Mouse (Mus musculus): Measurements from ENCODE around the gene Cep55. TPM values are rescaled to one million over a fixed set of nuclear protein-coding genes. Genes with fewer than 3 reads are reported as not detected.

Cep55 gene
- polyA plus RNA-seq, 1 experiment from 2014 or later, result 18.1 TPM

DNA sequence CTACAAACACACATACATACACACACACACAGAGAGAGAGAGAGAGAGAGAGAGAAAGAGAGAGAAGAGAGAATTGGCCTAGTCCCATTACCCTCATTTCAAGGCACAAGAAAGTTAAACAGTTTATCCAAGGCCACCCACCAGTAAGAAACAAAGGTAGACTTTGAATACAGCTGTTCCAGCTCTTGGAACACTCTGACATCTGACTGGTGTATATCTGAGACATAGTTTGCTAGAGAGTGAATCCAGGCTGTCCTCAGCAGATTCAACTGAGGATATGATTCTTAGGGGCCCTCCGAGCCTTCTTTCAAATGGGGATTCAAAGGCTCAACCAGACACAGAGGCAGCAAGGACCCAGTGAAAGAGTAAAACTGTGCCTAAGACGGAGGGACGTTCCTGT is 25.5 kb upstream of the Cep55 start:
- WGBS, result 74% methylated on average over 3 of the region's 3 CpGs
- Histone ChIP-seq H3K9me3 (replicated peaks) (no peaks in the 10 kb centered on the region), H3K4me2 (replicated peaks) (no peak overlapping the region), H3K27ac (replicated peaks) (no peak overlapping the region), H3K4me1 (peaks cover 25% of the 10 kb centered on the region), H3K36me3 (no peaks in the 10 kb centered on the region), H3K27me3 (no peaks in the 10 kb centered on the region), H3K4me3 (replicated peaks) (no peak overlapping the region), H3K9ac (no peak overlapping the region)
- no peak for ATAC-seq (ENCODE audit: insufficient number of reproducible peaks, low FRiP score, low TSS enrichment, low read depth)

GRCm38 (mm10) chr19:38029871-38030270 is 24.9 kb upstream of the Cep55 start:
- ATAC-seq (ENCODE audit: insufficient number of reproducible peaks, low FRiP score, low TSS enrichment, low read depth), result no peak
- no peak overlapping the region for H3K9ac ChIP-seq

GRCm38 (mm10) chr19:38030673-38031137 is 24.1 kb upstream of the Cep55 start:
- Histone ChIP-seq H3K9ac (no peak overlapping the region), H3K9me3 (replicated peaks) (no peaks in the 10 kb centered on the region), H3K4me1 (peaks cover 21% of the 10 kb centered on the region), H3K4me2 (replicated peaks) (0 out of 2 replicates have a peak overlapping the region, but pooled peaks have one; percentile 13), H3K36me3 (no peaks in the 10 kb centered on the region), H3K27ac (replicated peaks) (no peak overlapping the region), H3K27me3 (no peaks in the 10 kb centered on the region), H3K4me3 (replicated peaks) (no peak overlapping the region)
- ATAC-seq (ENCODE audit: insufficient number of reproducible peaks, low FRiP score, low TSS enrichment, low read depth), result peak; percentile 54; the same call in 1 of the 2 replicates
- WGBS, result 7% methylated on average over 16 of the region's 23 CpGs

More at GRCm38 (mm10) chr19:38029871-38030270, 24.9 kb upstream of the Cep55 start:
- Histone ChIP-seq H3K4me1 (peaks cover 25% of the 10 kb centered on the region), H3K4me3 (replicated peaks) (no peak overlapping the region), H3K27ac (replicated peaks) (no peak overlapping the region), H3K9me3 (replicated peaks) (no peaks in the 10 kb centered on the region), H3K4me2 (replicated peaks) (no peak overlapping the region), H3K36me3 (no peaks in the 10 kb centered on the region), H3K27me3 (no peaks in the 10 kb centered on the region)
- 57% methylated on average over 2 of the region's 3 CpGs for WGBS

DNA sequence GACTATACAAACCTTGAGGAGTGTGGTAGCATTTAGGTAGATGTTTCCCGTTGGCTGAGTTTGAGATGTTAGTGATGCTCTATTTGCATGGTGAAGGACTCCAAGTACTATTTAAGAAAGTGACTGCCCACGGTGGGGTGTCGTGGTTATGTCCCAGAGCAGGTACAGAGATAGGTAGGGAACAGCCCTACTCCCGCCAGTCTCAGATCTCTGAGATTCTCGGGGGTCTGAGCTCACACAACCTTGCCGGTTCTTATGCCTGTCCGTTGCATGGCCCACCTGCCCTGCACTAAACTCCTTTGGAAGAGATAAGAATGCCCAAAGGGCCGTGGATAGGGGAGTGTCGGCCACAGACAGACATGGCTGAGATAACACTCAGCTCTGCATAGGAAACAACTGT is 23.7 kb upstream of the Cep55 start:
- Histone ChIP-seq H3K27ac (replicated peaks) (no peak overlapping the region), H3K36me3 (no peaks in the 10 kb centered on the region), H3K4me1 (peaks cover 18% of the 10 kb centered on the region), H3K27me3 (no peaks in the 10 kb centered on the region), H3K4me3 (replicated peaks) (no peak overlapping the region), H3K9me3 (replicated peaks) (no peaks in the 10 kb centered on the region), H3K9ac (no peak overlapping the region), H3K4me2 (replicated peaks) (0 out of 2 replicates have a peak overlapping the region, but pooled peaks have one; percentile 13)
- no peak for ATAC-seq (ENCODE audit: insufficient number of reproducible peaks, low FRiP score, low TSS enrichment, low read depth)
- 66% methylated on average over 9 of the region's 9 CpGs for WGBS

DNA sequence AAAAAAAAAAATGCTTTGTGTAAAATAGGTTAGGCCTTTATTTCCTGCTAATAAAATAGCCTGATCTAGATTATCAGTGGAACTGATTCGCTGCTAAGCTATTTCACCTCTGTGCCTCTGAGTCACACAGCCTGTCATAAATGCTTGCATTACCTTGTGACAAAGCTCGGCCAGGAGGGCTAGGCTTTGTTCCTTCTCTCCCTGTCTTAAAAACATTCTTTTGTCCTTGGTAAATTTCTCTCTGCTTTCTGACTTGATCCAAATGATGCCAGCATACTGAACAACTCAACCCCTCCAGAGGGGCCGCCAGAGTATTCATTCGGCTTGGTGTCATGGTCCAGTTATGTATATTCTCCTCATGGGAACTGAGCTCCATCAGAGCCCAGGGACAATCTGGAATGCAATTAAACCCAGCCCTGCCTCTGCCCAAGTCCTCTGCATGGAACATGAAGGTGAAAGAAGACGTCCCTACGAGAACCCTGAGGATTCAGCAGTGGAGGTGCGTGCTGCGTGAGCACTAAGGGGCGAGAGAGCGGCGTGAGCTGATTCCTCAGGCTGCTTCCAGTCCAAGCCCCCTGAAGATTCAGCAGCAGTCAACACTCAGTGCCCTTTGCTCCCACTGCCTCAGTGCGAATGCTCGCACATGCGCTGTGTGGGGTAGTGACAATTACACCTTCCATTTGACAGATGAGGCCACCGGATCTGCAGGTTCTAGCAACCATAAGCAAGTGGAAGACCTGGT is 21.6 kb upstream of the Cep55 start:
- no peak for ATAC-seq (ENCODE audit: insufficient number of reproducible peaks, low FRiP score, low TSS enrichment, low read depth)
- no peak overlapping the region for H3K27ac ChIP-seq (replicated peaks)
- H3K4me2 ChIP-seq (replicated peaks), result no peak overlapping the region
- no peaks in the 10 kb centered on the region for H3K9me3 ChIP-seq (replicated peaks)
- H3K36me3 ChIP-seq, result no peaks in the 10 kb centered on the region
- no peak overlapping the region for H3K9ac ChIP-seq
- H3K4me3 ChIP-seq (replicated peaks), result no peak overlapping the region
- WGBS, result 80% methylated on average over 15 of the region's 15 CpGs
- H3K4me1 ChIP-seq, result peaks cover 14% of the 10 kb centered on the region
- no peaks in the 10 kb centered on the region for H3K27me3 ChIP-seq

DNA sequence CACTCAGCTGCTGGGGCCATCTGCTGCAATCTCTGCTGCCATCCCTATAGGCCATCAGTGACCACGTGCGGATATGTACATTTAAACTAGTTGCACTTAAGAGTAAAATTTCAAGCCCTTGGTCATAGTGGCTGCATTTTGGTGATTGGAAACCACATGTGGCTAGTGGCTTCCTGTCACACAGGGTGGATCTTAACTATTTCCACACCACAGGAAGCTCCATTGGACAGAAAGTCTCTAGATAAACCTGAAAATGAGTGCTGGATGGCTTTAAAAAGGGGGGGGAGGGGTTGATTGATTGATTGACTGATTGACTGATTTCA is 21.1 kb upstream of the Cep55 start:
- Histone ChIP-seq H3K27me3 (no peaks in the 10 kb centered on the region), H3K36me3 (no peaks in the 10 kb centered on the region), H3K9me3 (replicated peaks) (no peaks in the 10 kb centered on the region), H3K9ac (no peak overlapping the region), H3K27ac (replicated peaks) (no peak overlapping the region), H3K4me3 (replicated peaks) (no peak overlapping the region), H3K4me1 (peaks cover 16% of the 10 kb centered on the region), H3K4me2 (replicated peaks) (no peak overlapping the region)
- WGBS, result 79% methylated on average over 2 of the region's 2 CpGs
- no peak for ATAC-seq (ENCODE audit: insufficient number of reproducible peaks, low FRiP score, low TSS enrichment, low read depth)

DNA sequence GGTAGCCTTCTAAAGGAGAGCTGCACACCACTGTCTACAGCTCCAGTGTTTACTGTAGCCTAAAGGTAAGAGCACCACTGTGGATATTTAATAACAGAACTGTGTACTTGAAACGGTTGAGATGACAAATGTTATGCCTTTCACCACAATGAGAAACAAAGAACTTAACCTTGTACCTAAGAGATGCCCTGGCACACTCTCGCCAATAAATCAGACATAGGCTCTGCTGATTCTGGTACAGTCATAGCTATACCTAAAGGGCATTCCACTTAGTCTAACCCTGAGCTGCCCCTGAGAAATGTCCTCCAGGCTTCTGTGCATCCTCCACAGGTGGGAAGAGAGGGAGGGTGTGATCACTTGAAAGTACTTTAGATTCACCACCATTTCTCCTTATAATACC is 20.1 kb upstream of the Cep55 start:
- Histone ChIP-seq H3K27me3 (no peaks in the 10 kb centered on the region), H3K4me1 (peaks cover 14% of the 10 kb centered on the region), H3K4me2 (replicated peaks) (no peak overlapping the region), H3K9me3 (replicated peaks) (no peaks in the 10 kb centered on the region), H3K27ac (replicated peaks) (no peak overlapping the region), H3K36me3 (no peaks in the 10 kb centered on the region), H3K9ac (no peak overlapping the region), H3K4me3 (replicated peaks) (no peak overlapping the region)
- no peak for ATAC-seq (ENCODE audit: insufficient number of reproducible peaks, low FRiP score, low TSS enrichment, low read depth)
- WGBS, result 69% methylated on average over 2 of the region's 2 CpGs

- no peak overlapping the region for H3K9ac ChIP-seq
- H3K4me2 ChIP-seq (replicated peaks), result no peak overlapping the region
- 73% methylated on average over 2 of the region's 2 CpGs for WGBS
- H3K27me3 ChIP-seq, result no peaks in the 10 kb centered on the region
- no peak overlapping the region for H3K27ac ChIP-seq (replicated peaks)
- H3K36me3 ChIP-seq, result no peaks in the 10 kb centered on the region
- peaks cover 8% of the 10 kb centered on the region; the same call in 1 of the 2 replicates for H3K4me1 ChIP-seq
- no peak for ATAC-seq (ENCODE audit: insufficient number of reproducible peaks, low FRiP score, low TSS enrichment, low read depth)
- H3K4me3 ChIP-seq (replicated peaks), result no peak overlapping the region
- no peaks in the 10 kb centered on the region for H3K9me3 ChIP-seq (replicated peaks)
These were observed 19.0 kb upstream of the Cep55 start for GRCm38 (mm10) chr19:38035766-38036165.

- no peak for ATAC-seq (ENCODE audit: insufficient number of reproducible peaks, low FRiP score, low TSS enrichment, low read depth)
- no peaks in the 10 kb centered on the region for H3K36me3 ChIP-seq
- 0 out of 2 replicates have a peak overlapping the region, but pooled peaks have one; percentile 29 for H3K27ac ChIP-seq (replicated peaks)
- H3K4me3 ChIP-seq (replicated peaks), result no peak overlapping the region
- H3K9me3 ChIP-seq (replicated peaks), result no peaks in the 10 kb centered on the region
- H3K4me1 ChIP-seq, result peaks cover 16% of the 10 kb centered on the region
- 48% methylated on average over 2 of the region's 2 CpGs for WGBS
- H3K27me3 ChIP-seq, result no peaks in the 10 kb centered on the region
- H3K9ac ChIP-seq, result no peak overlapping the region
- H3K4me2 ChIP-seq (replicated peaks), result no peak overlapping the region
These were observed 16.5 kb upstream of the Cep55 start for GRCm38 (mm10) chr19:38038267-38038666.

DNA sequence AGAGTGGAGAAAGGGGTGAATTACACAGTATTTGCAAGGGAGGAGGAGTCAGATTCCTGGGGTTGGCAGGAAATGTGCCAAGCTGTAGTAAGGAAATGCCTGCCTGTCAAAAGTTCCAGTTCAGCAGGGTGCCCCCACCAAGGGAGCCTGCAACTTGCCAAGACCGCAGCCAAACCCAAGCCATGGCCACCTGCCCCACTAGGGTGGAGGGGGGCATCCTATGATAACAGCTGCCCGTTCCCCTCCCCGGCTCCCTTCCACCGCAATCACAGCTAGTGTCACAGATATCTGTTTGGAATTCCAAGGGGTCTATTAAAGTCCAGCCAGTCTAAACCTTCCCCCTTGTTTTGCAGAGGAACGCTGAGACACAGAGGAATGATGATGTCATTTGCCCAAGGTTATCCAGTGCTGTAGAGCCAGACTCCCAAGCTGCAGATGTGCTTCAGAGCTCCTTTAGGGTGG is 12.5 kb upstream of the Cep55 start:
- Histone ChIP-seq H3K27me3 (no peaks in the 10 kb centered on the region), H3K36me3 (no peaks in the 10 kb centered on the region), H3K4me2 (replicated peaks) (peak overlapping the region; percentile 73), H3K4me3 (replicated peaks) (peak overlapping the region; percentile 53), H3K9ac (peak overlapping the region; percentile 37; the same call in 1 of the 2 replicates), H3K9me3 (replicated peaks) (no peaks in the 10 kb centered on the region), H3K27ac (replicated peaks) (peak overlapping the region; percentile 86), H3K4me1 (peaks cover 18% of the 10 kb centered on the region)
- 20% methylated on average over 5 of the region's 5 CpGs for WGBS
- peak; percentile 51 for ATAC-seq (ENCODE audit: insufficient number of reproducible peaks, low FRiP score, low TSS enrichment, low read depth)

- peak; percentile 83 for ATAC-seq (ENCODE audit: insufficient number of reproducible peaks, low FRiP score, low TSS enrichment, low read depth)
- Histone ChIP-seq H3K4me2 (replicated peaks) (peak within 1 kb of the TSS; percentile 73), H3K36me3 (no peaks in the 10 kb centered on the region), H3K4me1 (peaks cover 12% of the 10 kb centered on the region), H3K4me3 (replicated peaks) (peak within 1 kb of the TSS; percentile 53), H3K9ac (peak within 1 kb of the TSS; percentile 37), H3K27ac (replicated peaks) (peak within 1 kb of the TSS; percentile 86), H3K9me3 (replicated peaks) (no peaks in the 10 kb centered on the region), H3K27me3 (no peaks in the 10 kb centered on the region)
- WGBS, result under 1% methylated on average over 28 of the region's 28 CpGs
These were observed 11.4 kb upstream of the Cep55 start, which contains the start of gene Myof for GRCm38 (mm10) chr19:38043281-38043981. Gene Myof, minus strand, starts transcription at chr19:38043577.
